Mouse (Mus musculus) layer of hippocampus, adult 2 months (tissue): ENCODE data around the gene Gm10964. TPM values are rescaled to one million over a fixed set of nuclear protein-coding genes. Genes with fewer than 3 reads are reported as not detected.
A peak's percentile ranks its signal among the peaks of the same experiment; 100 is the strongest.

Source experiments
- DNase-seq, 2 experiments: peaks; one replicate each; pipeline ENCODE4 v3.0.0; 2022; ENCODE audit warnings: low spot score in 2 of 2
- H3K27ac ChIP-seq: fragments of 200-600 bp; 2 replicates; pipeline ENCODE4 v1.8.1; 2022
- H3K4me3 ChIP-seq: fragments of 200-600 bp; 2 replicates; pipeline ENCODE4 v1.8.1; 2022; ENCODE audit warnings: mild to moderate bottlenecking
- CTCF ChIP-seq: fragments of 200-600 bp; conservative IDR thresholded peaks from 2 replicates; pipeline ENCODE4 v1.8.1; 2022; ENCODE audit warnings: antibody characterized with exemption, mild to moderate bottlenecking, moderate library complexity
- total RNA-seq, 2 experiments: library from RNA; stranded (reverse); gene quantifications; 2 replicates each; pipeline ENCODE4 v1.2.3; 2021

Gm10964 gene
- total RNA-seq, 2 experiments from 2014 or later, result not detected

DNA sequence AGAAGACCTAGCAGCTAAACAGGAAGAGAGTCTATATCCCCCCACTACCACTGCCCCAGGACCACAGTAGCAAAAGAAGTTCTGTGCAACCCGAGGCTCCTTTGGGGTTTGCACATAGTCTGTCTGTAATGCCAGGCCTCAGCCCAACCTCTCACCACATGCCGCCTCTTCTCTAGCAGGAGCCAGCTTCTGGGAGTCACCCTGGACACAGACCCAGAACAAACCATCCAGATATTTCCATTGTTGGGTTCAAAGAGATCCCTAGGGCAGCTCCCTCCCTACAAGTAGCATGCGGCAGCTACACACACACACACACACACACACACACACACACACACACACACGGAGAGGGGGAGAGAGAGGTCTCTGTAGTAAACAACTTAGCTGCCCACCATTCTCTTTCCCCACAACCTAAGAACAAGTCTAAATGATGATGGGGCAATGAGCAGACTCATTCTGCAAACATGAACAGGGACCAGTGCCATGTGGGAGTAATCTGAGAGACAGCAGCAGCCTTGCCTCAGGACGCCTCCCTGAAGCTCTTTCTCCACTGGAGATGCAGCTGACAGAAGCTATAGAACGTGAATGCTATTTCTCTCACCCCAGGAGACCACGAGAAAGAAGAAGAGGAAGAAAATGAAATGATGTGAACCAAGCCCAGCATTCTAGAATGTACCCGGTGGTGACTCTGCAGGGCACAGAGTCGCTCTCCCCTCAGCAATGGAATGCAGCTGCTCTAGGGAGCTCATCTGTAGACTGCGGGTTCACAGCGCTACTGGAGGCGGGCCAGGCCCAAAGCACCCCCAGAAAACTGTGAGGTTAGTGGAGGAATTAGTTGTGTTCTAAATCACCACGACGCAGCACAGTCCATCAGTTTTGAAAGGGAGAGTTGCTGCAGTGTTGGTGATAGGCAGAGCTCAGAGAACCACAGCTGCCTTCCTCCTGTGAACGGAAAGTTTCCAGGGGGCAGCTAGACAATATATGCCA lies 22.1 kb upstream of the Gm10964 start:
- H3K27ac ChIP-seq, result no peak overlapping the region
- no peak for DNase-seq
- TF ChIP-seq CTCF, result no peak
- H3K4me3 ChIP-seq, result no peak overlapping the region

DNA sequence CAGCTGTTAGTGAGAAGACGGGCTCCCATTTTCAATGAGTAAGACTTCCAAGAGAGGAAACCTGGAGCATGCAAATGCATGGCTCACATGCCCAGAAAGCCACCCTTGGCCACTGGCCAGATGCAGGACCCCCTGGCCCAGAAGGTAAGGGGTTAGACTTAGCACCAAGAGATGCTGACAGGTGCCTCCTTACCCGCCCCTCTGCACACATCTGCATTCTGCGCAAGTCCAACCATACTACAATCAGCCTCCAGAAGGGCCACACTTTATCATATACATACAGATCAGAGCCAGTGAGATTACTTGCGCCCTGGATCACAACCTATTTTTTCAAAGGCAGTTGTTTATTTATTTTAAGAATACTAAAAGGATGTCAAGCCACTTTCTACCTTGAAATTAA lies 20.4 kb upstream of the Gm10964 start:
- no peak overlapping the region for H3K27ac ChIP-seq
- DNase-seq, result no peak
- no peak for TF ChIP-seq CTCF
- H3K4me3 ChIP-seq, result no peak overlapping the region

DNA sequence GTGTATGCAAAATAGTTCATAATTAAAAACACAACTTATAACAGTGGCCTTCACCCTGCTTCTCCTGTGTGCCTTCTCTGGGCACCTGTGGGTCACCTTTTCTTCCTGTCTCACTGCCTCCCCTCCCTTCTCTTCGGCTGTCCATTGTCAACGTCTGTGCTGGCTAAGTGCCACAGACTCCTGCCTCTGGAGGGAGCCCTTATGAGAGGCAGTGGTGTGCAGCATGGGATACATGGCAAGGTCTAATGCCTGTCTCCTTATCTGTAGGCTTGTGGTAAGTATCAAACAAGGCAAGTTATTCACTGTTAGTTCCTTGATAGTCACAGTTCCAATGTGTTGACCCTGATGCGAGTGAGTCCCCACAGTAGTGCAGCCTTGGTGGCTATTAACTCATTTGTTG lies 15.0 kb upstream of the Gm10964 start:
- no peak for DNase-seq
- H3K27ac ChIP-seq, result no peak overlapping the region
- 0 out of 2 replicates have a peak, but pooled peaks have one; percentile 7 for TF ChIP-seq CTCF
- no peak overlapping the region for H3K4me3 ChIP-seq

DNA sequence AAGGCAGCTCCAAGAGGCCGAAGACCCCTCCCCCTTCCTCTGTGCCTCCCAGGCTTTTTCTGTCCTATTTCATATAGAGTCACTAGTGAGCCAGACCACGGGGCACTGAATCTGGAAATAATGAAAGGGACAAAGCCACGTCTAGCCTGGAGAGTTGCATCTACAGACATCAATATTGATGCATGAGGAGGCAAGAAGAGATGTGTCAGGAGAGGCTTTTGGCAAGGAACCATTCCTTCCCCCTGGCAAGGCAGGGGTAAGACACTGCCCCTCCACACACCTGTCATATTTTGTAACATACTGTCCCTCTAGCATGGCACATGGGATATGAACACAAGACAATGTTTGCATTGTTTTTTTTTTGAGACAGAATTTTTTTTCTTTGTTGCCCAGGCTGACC lies 12.5 kb upstream of the Gm10964 start:
- DNase-seq, result no peak
- Histone ChIP-seq H3K27ac (no peak overlapping the region), H3K4me3 (no peak overlapping the region)
- no peak for TF ChIP-seq CTCF

DNA sequence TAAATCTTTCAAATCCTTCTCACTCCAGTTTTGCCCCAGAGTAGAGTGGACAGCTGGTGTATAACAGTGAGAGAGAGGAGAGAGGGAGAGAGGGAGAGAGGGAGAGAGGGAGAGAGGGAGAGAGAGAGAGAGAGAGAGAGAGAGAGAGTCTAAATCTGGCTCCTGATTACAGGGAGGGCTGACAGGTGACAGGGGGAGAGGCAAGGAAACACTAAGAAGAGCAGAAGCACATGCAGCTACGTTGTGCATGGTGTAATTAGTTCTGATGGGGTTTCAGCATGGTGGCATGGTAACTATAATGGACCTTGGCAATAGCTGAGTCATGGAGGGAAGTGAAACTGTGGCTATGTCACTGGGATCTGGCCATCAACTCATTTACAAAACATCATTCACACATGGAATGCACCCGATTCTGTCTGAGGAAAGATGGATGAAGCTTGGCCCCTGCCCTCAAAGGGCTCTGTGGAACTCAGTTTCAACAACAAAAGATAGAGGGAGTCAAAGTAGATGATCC lies 11.3 kb upstream of the Gm10964 start:
- no peak for DNase-seq
- TF ChIP-seq CTCF, result no peak
- Histone ChIP-seq H3K4me3 (no peak overlapping the region), H3K27ac (no peak overlapping the region)

DNA sequence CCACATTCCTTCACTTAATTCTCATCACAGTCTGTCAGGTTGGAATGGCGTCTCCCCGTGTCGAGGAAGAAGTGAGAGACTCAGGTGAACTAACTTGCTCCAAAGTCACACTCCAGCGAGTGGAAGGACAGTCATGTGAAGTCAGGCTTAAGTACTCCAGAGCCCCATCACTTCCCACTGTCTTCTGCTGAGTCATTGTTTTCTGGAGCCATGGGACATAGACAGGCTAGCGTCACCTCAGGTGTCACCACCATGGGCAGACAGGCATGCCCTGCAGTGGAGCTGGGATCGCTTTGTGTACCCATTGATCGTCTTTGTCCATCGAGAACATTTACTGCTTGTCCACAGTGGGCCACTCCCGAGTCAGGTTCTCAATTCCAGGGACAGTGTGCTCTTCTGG lies 9.3 kb upstream of the Gm10964 start:
- Histone ChIP-seq H3K27ac (no peak overlapping the region), H3K4me3 (no peak overlapping the region)
- DNase-seq, result no peak
- no peak for TF ChIP-seq CTCF

DNA sequence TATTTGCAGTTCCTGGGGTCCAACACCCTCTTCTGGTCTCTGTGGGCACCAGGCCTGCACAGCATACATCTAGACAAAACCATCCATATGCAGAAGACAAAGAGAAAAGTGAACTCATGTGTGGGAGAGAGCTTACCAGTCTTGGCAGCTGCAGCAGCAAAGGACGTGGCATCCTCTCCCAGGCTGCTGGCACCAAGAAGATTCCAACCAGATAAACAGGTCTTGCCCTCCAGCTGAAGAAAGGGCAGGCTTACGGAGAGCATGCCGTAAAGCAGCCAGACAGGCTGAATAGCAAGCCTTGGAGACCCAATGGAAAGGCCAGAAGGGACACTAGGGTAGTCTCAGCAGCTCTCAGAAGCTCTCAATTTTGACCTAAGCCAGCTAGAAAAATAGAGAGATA lies 7.0 kb upstream of the Gm10964 start:
- DNase-seq, result no peak
- TF ChIP-seq CTCF, result no peak
- H3K4me3 ChIP-seq, result no peak overlapping the region
- H3K27ac ChIP-seq, result no peak overlapping the region

DNA sequence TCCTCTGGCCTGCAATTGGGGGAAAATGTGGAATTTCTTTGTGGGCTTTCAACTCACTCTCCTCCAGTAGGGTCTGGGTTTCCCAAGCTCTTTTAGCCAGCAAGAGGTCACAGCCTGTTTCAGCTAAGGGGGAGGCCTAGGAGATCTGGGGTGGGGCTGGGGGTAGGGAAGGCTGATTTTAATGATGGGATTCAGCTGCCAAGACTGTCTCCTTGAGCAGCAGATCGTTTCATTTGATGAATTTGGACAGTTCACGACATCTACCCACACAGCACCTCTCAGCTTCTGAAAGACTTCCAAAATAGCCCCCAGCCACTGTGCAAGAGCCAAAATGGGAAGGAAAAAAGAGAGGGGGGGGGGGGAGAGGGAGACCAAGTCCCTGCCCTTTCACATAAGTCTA lies 6.0 kb upstream of the Gm10964 start:
- no peak for DNase-seq
- no peak for TF ChIP-seq CTCF
- Histone ChIP-seq H3K4me3 (no peak overlapping the region), H3K27ac (no peak overlapping the region)

DNA sequence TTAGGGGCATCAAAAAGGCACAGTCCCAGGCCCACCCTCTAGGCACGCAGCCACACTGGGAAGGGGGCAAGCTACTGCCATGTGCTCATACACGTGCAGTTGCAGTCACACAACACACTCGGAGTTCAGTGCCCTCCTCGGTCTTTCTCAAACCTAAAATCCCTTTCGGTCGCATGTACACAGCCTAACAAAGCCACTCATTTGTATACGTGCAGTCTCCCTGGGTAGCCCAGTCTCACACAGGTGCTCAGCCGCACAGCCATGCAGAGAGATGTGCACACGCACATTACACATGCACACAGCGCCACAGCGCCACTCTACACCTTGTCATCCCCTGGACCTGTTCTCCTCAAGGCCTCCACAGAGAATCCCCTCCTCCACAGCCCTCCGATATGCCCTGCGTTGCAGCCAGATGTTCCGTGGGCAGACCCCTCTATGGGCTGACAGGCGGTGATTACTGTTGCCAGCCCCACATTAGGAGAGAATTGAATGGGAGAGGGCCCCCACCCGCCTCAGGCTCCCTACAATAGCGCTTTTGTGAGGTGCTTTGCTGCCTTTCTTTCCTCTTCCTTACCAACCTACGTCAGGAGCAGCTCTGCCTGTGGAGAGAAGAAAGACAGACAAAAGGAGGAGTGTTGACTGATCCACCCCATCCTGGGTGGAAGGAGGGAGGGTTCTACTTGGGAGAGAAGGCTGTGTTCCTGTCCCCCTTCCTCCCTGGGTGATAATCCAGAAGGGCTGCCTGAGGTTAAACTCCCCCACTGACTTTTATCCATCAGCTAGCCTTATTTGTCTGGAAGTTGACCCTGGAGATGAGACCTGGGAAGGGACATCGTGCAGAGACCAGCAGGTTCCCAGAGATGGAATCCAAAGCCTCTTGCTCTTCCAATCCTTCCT lies 5.1 kb upstream of the Gm10964 start:
- H3K27ac ChIP-seq, result peak overlapping the region; percentile 36; the same call in 1 of the 2 replicates
- H3K4me3 ChIP-seq, result peak overlapping the region; percentile 35
- DNase-seq, result peak; percentile 31 to 53
- peak; percentile 33 for TF ChIP-seq CTCF

DNA sequence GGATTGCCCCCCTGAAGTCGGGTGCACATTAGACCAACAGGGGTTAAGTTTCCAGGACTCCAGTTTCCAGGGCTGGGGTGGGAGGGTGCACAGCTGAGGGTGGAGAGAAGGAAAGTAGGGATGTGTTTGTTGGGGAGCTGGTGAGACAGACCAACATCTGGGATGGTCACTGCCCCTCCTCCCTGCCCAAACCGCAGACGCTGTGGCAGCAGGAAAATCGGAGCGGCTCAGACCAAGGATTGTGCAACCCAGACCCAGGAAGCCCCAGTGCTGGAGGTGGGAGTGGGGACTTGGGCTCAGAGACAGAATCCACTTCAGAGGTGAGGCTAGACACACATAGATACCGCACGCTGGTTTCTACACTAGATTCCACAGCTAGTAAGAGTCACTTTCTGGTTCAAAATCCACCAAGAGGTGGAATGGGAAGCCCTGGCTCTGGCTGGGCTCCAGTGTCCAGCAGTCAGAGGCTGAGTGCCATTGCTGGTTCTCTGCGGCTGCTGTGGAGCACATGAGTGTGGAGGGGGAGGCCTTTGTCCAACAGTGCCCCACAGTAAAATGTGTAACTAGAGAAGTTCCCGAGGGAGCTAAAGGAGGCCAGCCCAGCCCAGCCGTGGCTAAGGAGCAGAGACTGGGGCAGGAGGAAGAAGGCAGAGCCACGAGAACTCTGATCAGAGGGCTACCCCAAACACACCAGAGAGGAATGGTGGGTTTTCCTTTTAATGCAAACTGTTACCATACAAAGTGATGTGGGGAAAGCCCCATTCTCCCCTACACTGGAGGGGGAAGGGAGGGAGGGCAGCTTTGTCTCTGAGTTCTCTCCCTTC lies 4.3 kb upstream of the Gm10964 start:
- peak overlapping the region; percentile 35; the same call in 1 of the 2 replicates for H3K4me3 ChIP-seq
- DNase-seq, result no peak
- no peak for TF ChIP-seq CTCF
- H3K27ac ChIP-seq, result peak overlapping the region; percentile 36

DNA sequence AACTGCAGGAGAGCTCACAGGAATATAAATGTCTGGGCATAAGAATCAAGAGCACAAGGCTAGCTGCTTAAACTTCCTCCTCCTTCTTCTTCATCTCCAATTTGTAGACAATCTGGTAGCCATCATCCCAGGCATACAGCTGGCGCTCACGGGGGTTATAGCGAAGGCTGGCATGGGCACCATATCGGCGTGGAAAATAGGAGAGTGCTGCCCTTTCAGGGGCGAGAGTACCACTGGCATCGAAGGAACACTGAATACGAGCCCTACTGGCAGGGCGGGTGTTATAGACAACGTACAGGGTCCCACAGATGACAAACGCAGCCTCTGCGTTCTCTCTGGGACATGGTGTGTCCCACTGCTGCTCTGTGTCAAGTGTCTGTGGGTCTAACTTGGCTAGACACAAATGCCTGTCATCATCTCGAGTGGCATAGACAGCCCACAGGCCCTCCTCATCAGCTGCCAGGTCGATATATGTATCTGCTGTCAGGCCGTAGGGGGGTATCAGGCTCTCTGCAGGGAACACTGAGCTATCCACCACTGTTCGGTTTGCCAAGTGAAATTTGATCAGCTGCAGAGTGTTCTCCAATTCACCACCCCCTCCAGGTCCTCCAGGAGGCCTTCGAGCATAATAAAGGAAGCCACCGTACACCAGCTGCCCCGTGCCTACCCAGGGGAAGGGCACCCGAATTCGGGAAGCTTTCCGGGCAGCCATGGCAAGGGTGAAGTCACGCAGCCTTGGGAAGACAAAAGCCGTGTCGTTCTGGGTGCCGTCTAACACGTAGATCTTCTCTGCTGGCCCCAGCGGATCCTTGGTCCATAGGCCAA lies 3.2 kb upstream of the Gm10964 start:
- DNase-seq, result no peak
- no peak for TF ChIP-seq CTCF
- Histone ChIP-seq H3K4me3 (no peak overlapping the region), H3K27ac (peak overlapping the region; percentile 36; the same call in 1 of the 2 replicates)
